Mouse (Mus musculus): ENCODE data around the gene Fam199x. TPM values are rescaled to one million over a fixed set of nuclear protein-coding genes. Genes with fewer than 3 reads are reported as not detected.
A peak's percentile ranks its signal among the peaks of the same experiment; 100 is the strongest.

Fam199x gene
- polyA plus RNA-seq (2015; fragmentation: Nextera tagmentation; extraction: Ambion mirVana) = 10.9 and 11.2 TPM in 2 replicates

DNA sequence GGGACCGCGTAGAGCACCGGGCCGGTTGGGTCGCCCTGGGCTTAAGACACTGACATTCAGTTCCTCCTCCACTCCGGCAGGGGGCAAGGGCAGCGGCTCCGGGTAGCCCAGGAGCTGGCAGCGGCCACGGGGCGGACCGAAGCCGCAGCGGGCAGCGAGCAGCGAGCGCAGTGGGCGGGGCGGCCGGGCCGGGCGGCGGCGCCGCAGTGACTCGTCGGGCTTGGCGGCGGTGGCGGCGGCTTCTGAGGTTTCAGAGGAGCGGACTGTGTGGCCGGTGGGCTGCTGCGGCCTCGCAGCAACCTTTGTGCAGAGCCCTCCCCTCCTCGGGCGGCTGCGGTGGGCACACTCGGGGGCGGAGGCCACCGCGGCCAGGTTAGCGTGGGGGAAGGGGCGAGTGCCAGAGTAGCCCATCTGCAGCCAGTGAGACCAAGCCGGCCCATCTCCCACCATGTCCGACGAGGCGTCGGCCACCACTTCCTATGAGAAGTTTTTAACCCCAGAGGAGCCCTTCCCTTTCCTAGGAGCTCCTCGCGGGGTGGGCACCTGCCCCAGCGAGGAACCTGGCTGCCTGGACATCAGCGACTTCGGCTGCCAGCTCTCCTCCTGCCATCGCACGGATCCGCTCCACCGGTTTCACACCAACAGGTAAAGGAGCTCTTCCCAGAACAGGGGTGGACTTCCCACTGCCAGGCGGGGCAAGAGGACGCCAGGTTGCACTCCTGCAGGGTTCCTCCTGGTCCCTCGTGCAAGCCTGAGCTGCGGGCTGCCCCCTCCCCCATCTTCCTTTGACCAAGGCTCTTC is at the start of gene Fam199x:
Fam199x (plus strand) TSS at position 170 of the 801 bp plus-strand sequence.
- WGBS = 16% methylated on average over 35 of the region's 62 CpGs

DNA sequence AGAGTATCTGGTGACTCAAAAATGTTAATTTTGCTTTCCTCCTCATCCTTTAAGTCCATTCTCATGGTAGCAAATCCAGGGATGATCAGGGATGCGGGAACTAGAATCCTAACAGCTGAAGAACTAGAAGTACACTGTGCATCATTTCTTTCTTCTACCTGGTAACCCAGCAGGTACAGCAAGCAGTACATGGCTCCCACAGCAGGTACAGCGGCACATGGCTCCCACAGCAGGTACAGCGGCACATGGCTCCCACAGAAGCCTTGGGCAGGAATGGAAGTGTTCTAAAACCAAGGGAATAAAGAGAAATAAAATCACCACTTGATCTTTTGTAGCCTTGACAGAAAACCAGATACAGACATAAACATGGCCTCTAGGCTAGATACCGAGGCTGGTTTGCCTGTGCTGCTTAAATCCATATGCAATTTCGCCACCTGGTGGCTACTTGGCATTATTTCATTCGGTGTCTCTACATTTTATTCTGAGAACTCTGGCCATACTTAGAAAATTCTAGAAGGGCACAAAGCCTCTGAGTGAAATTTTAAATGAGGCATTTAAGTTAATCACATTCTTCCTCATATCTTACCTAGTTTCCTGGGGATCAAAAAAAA is 34.2 kb upstream of the Fam199x start:
- no peak overlapping the region for H3K27ac ChIP-seq
- no peak for ATAC-seq (ENCODE audit: borderline replicate concordance, extremely low read depth, low FRiP score, low TSS enrichment)
- H3K27me3 ChIP-seq = no peaks in the 10 kb centered on the region
- no peaks in the 10 kb centered on the region for H3K4me1 ChIP-seq
- H3K9ac ChIP-seq = no peak overlapping the region
- 52% methylated on average over 6 of the region's 6 CpGs for WGBS
- peaks cover 3% of the 10 kb centered on the region; the same call in 1 of the 2 replicates for H3K36me3 ChIP-seq
- no peaks in the 10 kb centered on the region for H3K9me3 ChIP-seq
- H3K4me3 ChIP-seq = no peak overlapping the region
- H3K4me2 ChIP-seq = no peak overlapping the region

More for the DNA sequence above, at the start of gene Fam199x:
- Histone ChIP-seq H3K9me3 (no peaks in the 10 kb centered on the region), H3K4me2 (peak within 1 kb of the TSS; percentile 59), H3K27me3 (no peaks in the 10 kb centered on the region), H3K36me3 (no peaks in the 10 kb centered on the region), H3K4me1 (no peaks in the 10 kb centered on the region), H3K4me3 (peak within 1 kb of the TSS; percentile 70), H3K9ac (peak within 1 kb of the TSS; percentile 70), H3K27ac (peak within 1 kb of the TSS; percentile 73; the same call in 1 of the 2 replicates)
- peak; percentile 96 for ATAC-seq (ENCODE audit: borderline replicate concordance, extremely low read depth, low FRiP score, low TSS enrichment)

DNA sequence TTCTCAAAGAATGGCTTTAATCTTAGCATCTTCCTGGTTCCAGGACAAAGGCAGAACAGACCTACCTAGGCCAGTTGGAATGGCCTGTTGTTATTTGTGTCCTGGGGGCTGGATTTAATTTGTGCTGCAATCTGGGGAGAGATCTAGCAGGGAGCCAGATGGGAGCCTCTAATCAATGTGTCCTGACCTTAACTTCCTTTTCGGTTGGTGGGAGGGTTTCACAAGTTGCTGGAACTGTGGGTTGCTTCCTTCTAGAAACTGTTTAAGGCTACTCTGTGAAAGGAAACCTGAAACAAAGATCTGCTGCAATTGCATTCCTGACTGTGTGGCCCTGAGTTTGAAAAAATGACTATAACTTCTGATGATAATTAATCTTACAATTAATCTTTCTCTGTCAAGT is 31.7 kb upstream of the Fam199x start:
- peaks cover 3% of the 10 kb centered on the region; the same call in 1 of the 2 replicates for H3K36me3 ChIP-seq
- no peaks in the 10 kb centered on the region for H3K27me3 ChIP-seq
- H3K9ac ChIP-seq = no peak overlapping the region
- H3K9me3 ChIP-seq = no peaks in the 10 kb centered on the region
- no peaks in the 10 kb centered on the region for H3K4me1 ChIP-seq
- H3K27ac ChIP-seq = no peak overlapping the region
- H3K4me3 ChIP-seq = no peak overlapping the region
- ATAC-seq (ENCODE audit: borderline replicate concordance, extremely low read depth, low FRiP score, low TSS enrichment) = no peak
- WGBS = 81% methylated on average over 1 of the region's 1 CpGs
- no peak overlapping the region for H3K4me2 ChIP-seq

DNA sequence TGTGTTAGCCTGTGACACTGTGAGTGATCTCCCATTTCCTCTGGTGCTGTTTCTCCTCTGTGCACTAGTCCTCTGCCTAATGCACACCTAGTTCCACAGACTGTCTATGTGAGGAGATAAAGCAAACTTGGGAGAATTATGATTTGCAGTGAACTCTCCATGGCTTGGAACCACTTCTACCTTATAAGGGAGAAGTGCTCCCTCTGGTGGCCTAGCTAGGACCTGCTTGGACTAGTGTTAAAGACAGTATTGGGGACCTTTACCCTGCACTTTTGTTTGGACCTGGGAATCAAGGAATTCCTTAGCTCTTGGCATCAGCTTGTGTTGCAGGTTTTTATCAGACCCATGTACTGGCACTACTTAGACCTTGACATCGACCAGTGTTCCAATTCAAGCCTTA is 30.1 kb upstream of the Fam199x start:
- Histone ChIP-seq H3K9me3 (no peaks in the 10 kb centered on the region), H3K4me3 (no peak overlapping the region), H3K27ac (no peak overlapping the region), H3K4me1 (no peaks in the 10 kb centered on the region), H3K9ac (no peak overlapping the region), H3K27me3 (no peaks in the 10 kb centered on the region), H3K36me3 (peaks cover 3% of the 10 kb centered on the region; the same call in 1 of the 2 replicates), H3K4me2 (no peak overlapping the region)
- WGBS = 5% methylated on average over 1 of the region's 1 CpGs
- no peak for ATAC-seq (ENCODE audit: borderline replicate concordance, extremely low read depth, low FRiP score, low TSS enrichment)

DNA sequence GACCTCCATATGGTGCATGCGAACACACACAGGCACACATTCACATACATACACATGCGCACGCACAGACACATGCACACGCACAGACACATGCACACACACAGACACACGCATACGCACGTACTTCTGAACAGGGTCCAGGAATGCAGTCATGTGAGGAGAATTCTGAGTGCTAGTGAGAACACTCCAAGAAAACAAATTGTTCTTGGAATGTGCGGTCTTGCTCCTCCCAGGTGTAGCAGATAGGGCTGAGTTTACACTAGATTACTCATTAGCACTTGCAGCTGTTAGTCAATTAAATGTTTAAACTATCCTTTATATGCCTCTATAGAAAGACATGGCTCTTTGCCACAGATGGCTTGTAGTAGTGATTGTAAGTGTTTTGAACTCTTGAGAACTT is 18.5 kb upstream of the Fam199x start:
- Histone ChIP-seq H3K9ac (no peak overlapping the region), H3K4me3 (no peak overlapping the region), H3K9me3 (no peaks in the 10 kb centered on the region), H3K27ac (no peak overlapping the region), H3K4me2 (no peak overlapping the region), H3K4me1 (no peaks in the 10 kb centered on the region), H3K27me3 (no peaks in the 10 kb centered on the region), H3K36me3 (no peaks in the 10 kb centered on the region)
- ATAC-seq (ENCODE audit: borderline replicate concordance, extremely low read depth, low FRiP score, low TSS enrichment) = peak; percentile 69
- WGBS = 76% methylated on average over 8 of the region's 8 CpGs

DNA sequence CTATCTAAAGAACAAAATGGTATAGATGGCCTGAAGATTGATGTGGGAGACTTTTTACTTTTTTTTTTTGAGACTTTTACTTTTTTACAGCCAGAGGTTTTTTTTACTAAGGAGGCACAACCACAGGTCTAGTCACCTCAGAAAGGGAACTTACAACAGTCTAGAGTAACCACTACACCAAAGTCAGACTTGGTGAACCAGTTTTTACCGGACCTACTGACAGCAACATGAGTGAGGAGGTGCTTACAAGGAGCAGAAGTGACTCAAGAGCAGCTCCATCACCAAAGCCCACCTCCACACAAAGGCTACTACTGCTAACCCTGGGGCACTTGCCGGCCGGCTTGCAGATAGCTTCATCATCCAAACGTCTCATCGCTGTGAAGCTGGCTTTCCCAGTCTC is 17.7 kb upstream of the Fam199x start:
- 79% methylated on average over 5 of the region's 5 CpGs for WGBS
- Histone ChIP-seq H3K36me3 (no peaks in the 10 kb centered on the region), H3K9ac (no peak overlapping the region), H3K4me1 (no peaks in the 10 kb centered on the region), H3K4me3 (no peak overlapping the region), H3K27me3 (no peaks in the 10 kb centered on the region), H3K27ac (peak overlapping the region; percentile 61; the same call in 1 of the 2 replicates), H3K9me3 (no peaks in the 10 kb centered on the region), H3K4me2 (no peak overlapping the region)
- no peak for ATAC-seq (ENCODE audit: borderline replicate concordance, extremely low read depth, low FRiP score, low TSS enrichment)

DNA sequence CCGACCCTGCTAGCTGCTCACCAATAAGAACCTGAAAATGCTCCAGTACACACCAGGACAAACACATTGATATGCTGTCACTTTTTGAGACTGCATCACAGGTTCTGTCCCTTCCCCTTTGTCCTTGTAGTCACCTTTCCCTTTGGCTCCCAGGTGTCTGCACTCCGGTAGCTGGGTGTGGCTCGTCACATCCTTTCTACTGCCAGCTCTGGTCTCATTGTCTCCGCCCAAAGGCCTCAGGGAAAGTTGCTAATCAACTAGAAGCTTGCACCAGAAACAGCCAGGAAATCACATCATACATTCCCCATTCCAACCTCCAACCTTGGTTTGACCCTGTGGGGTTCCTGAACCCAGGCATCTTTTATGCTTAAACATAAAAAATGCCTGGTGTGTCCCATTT is 15.1 kb upstream of the Fam199x start:
- 74% methylated on average over 4 of the region's 4 CpGs for WGBS
- no peaks in the 10 kb centered on the region for H3K36me3 ChIP-seq
- ATAC-seq (ENCODE audit: borderline replicate concordance, extremely low read depth, low FRiP score, low TSS enrichment) = no peak
- no peak overlapping the region for H3K4me3 ChIP-seq
- H3K9ac ChIP-seq = no peak overlapping the region
- H3K9me3 ChIP-seq = no peaks in the 10 kb centered on the region
- no peaks in the 10 kb centered on the region for H3K4me1 ChIP-seq
- no peaks in the 10 kb centered on the region for H3K27me3 ChIP-seq
- no peak overlapping the region for H3K27ac ChIP-seq
- H3K4me2 ChIP-seq = no peak overlapping the region

DNA sequence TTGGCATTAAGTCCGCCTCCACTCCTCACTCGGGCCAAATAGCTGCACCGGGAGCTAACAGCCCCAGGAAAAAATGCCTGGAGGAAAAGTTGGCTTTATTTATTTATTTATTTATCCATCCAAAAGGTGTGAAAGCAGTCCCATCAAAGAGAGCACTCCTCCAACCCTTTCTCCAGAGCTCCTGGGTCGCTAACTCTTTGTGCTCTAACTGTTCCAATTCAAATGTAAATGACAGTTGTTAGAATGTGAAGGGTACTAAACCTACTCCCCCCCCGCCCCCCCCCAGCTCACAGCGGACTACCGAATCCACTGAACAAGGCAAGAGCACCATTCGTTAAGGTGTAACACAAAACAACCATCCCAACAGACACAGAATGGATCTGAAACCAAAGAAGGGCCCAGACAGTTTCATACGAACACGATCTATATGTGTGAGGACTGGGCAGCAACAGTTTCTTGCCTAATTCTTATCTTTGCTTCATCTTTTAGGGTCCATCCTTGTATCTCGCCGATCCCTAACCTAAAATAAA is 11.9 kb upstream of the Fam199x start:
- H3K36me3 ChIP-seq = no peaks in the 10 kb centered on the region
- H3K27me3 ChIP-seq = no peaks in the 10 kb centered on the region
- H3K27ac ChIP-seq = no peak overlapping the region
- H3K4me3 ChIP-seq = peak overlapping the region; percentile 55
- H3K9me3 ChIP-seq = no peaks in the 10 kb centered on the region
- H3K9ac ChIP-seq = peak overlapping the region; percentile 52
- 18% methylated on average over 12 of the region's 12 CpGs for WGBS
- no peak for ATAC-seq (ENCODE audit: borderline replicate concordance, extremely low read depth, low FRiP score, low TSS enrichment)
- H3K4me2 ChIP-seq = peak overlapping the region; percentile 57
- no peaks in the 10 kb centered on the region for H3K4me1 ChIP-seq

DNA sequence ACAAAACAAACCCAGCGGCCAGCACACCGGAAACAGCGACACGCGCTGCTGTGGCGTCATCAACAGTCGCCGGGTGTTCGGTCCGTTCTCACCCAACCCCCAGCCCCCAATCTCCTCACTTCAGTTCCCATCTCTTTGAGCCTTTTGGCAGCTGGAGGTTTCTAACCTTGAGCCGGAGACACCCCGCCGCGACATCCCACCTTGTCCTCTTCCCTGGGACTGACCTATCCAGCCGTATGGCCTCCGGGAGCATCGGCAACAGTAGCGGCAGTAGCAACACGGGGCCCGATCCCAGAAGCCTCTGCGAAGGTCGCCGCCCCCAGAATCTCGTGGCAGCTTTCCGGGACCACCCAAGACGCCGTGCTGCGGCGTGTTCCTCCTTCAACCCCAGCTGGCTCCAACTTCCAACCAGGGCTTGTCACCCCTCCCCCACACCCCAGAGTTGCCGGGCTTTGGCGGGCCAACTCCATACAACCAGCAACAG is 11.4 kb upstream of the Fam199x start, which contains the start of gene Slc25a53:
Slc25a53 (minus strand) TSS at position 303 of the 484 bp plus-strand sequence.
- Histone ChIP-seq H3K4me3 (peak within 1 kb of the TSS; percentile 55), H3K4me2 (peak within 1 kb of the TSS; percentile 57), H3K9ac (peak within 1 kb of the TSS; percentile 52), H3K27ac (peak within 1 kb of the TSS; percentile 93), H3K4me1 (no peaks in the 10 kb centered on the region), H3K36me3 (no peaks in the 10 kb centered on the region), H3K27me3 (no peaks in the 10 kb centered on the region), H3K9me3 (no peaks in the 10 kb centered on the region)
- peak; percentile 96 for ATAC-seq (ENCODE audit: borderline replicate concordance, extremely low read depth, low FRiP score, low TSS enrichment)
- 12% methylated on average over 31 of the region's 31 CpGs for WGBS

DNA sequence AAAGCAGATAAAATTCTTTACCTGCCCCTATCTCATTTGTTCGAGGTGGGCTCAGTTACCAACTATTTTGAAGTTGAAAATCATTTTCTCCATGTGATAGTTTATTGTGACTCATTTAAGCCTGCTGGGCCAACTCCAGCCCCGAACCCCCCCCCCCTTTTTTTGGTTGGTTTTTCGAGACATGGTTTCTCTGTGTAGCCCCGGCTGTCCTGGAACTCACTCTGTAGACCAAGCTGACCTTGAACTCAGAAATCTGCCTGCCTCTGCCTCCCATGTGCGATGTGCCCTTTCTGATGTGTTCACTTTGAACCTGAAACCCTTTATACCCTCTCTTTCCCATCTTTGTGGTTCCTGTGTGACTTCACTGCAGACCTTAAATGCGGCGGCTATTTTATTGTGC is 10.9 kb upstream of the Fam199x start:
- Histone ChIP-seq H3K27ac (peak overlapping the region; percentile 93), H3K4me3 (peak overlapping the region; percentile 55), H3K36me3 (no peaks in the 10 kb centered on the region), H3K27me3 (no peaks in the 10 kb centered on the region), H3K9ac (no peak overlapping the region), H3K4me1 (no peaks in the 10 kb centered on the region), H3K4me2 (peak overlapping the region; percentile 57), H3K9me3 (no peaks in the 10 kb centered on the region)
- peak; percentile 12; the same call in 1 of the 2 replicates for ATAC-seq (ENCODE audit: borderline replicate concordance, extremely low read depth, low FRiP score, low TSS enrichment)
- WGBS = 36% methylated on average over 7 of the region's 7 CpGs

DNA sequence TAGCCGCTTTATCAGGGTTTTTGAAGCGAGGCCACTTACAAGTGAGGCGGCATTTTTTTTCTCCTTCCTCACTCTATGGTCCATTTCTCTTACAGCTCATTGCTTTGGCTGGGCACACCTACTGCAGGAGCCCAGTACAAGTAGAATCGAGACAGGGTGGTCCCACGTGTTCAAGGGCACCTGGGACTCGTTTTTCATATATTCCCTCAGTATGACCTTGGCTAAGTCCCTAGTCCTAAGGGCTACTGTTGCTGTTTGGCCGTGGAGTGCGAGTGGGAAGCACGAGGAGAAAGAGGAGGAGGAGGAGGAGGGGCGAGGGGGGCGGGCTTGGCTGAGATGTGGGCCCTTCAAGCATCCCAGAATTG is 352 bp upstream of the Fam199x start:
- peak overlapping the region; percentile 70; the same call in 1 of the 2 replicates for H3K9ac ChIP-seq
- no peaks in the 10 kb centered on the region for H3K36me3 ChIP-seq
- H3K9me3 ChIP-seq = no peaks in the 10 kb centered on the region
- H3K4me3 ChIP-seq = peak overlapping the region; percentile 70
- ATAC-seq (ENCODE audit: borderline replicate concordance, extremely low read depth, low FRiP score, low TSS enrichment) = no peak
- 20% methylated on average over 10 of the region's 11 CpGs for WGBS
- H3K27me3 ChIP-seq = no peaks in the 10 kb centered on the region
- H3K4me2 ChIP-seq = peak overlapping the region; percentile 59
- no peak overlapping the region for H3K27ac ChIP-seq
- H3K4me1 ChIP-seq = no peaks in the 10 kb centered on the region

DNA sequence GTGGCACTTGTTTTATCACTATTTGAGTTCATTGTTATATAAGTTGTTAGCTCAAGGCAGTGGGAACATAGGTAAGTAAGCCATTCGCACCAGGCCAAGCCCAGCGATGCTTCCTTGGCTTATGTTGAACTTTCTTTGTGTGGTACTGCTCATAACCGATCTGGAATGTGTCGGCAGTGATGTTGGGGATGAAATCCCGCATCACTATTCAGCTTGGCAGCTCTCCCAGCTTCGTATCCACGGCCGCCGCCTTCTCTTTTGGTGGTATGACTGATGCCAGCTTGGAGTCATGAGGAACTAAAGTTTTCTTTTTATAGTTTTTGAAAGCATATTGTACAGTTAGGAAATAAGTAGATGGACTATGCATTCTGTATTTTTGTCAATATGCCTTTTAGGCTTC is 13.8 kb downstream of the Fam199x start:
- Histone ChIP-seq H3K4me3 (no peak overlapping the region), H3K27ac (no peak overlapping the region), H3K36me3 (no peaks in the 10 kb centered on the region), H3K9me3 (no peaks in the 10 kb centered on the region), H3K4me1 (no peaks in the 10 kb centered on the region), H3K9ac (no peak overlapping the region), H3K4me2 (no peak overlapping the region), H3K27me3 (no peaks in the 10 kb centered on the region)
- no peak for ATAC-seq (ENCODE audit: borderline replicate concordance, extremely low read depth, low FRiP score, low TSS enrichment)
- WGBS = 73% methylated on average over 9 of the region's 9 CpGs
